Mouse (Mus musculus) frontal cortex, adult (tissue): ENCODE data around the gene Cul1.
"Not testable (repeated sequence)": the region's sequence is repeated elsewhere in the genome, so short reads cannot be mapped to it uniquely, and the experiment has no call there.

Source experiments
- ATAC-seq: cut with Nextera tagmentation; 2 replicates; pipeline ENCODE4 v1.9.2; 2017; ENCODE audit warnings: mild to moderate bottlenecking, moderate library complexity, mixed read lengths; ENCODE audit not compliant: low TSS enrichment

Gene Cul1

GRCm38 (mm10) chr6:47453098-47453497, at the start of gene Cul1:
Gene Cul1 (plus strand): TSS chr6:47453398.
- ATAC-seq = no peak

- ATAC-seq = peak; percentile 70
These were observed 48.5 kb upstream of the Cul1 start for GRCm38 (mm10) chr6:47404419-47405382.

- ATAC-seq = no peak
These were observed 40.2 kb upstream of the Cul1 start for GRCm38 (mm10) chr6:47412886-47413606.

- ATAC-seq = no peak
These were observed 39.5 kb upstream of the Cul1 start for GRCm38 (mm10) chr6:47413656-47414055.

DNA sequence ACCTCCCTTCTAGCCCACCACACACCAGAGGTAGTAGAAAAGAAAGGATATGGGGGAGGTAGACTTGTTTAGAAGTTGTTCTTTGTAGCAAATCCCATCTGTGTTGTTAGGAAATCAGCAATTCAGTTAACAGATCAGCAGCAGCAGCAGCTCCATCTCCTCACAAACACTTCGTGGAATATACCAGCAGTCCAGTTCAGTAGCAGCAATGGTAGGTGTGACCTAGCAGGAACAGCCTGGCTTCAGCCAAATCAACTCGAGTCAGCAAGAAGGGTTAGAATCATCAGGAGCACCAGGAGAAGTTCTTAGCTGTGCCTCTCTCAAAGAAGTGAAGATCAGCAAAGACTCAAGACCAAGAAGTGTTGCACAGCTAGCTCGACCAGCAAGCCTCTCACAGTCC, 34.5 kb upstream of the Cul1 start:
- no peak for ATAC-seq

GRCm38 (mm10) chr6:47420156-47420555, 33.0 kb upstream of the Cul1 start:
- no peak for ATAC-seq

GRCm38 (mm10) chr6:47421221-47421620, 32.0 kb upstream of the Cul1 start:
- no peak for ATAC-seq

DNA sequence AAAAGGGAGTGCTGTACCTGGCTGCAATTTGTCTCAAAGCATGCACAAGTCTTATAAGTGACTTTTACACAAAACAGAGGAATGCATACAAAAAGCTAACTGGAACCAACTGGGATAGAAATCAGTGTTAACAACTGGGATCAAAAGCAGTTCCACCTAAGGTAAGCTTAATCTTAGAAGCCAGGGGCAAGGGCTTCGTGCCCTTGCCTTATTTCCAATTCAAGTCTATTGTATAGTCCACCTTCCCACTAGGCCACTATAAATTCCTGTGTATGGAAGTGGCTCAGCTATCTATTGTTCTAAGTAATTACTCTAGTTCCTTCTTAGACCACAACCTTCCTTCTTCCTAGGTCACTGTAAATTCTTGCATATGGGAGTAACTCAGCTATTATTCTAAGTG, 27.1 kb upstream of the Cul1 start:
- ATAC-seq = no peak

DNA sequence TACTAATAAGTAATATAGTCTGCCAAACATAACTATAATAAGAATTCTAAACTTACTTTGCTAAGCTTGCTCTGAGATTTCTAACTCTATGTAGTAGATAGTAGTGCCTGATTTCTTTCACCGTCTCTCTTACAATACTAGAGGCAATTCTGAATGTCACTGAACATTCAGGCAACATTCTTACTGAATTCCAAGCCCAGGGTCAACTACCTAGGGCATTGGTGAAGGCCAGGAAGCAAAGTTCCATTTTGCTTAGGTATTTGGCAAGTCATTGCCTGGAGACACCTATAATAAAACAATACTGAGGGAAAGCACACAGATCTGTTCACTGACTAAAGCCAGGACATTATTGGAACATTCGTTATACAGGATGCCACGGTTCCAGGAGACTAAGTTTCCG, 26.6 kb upstream of the Cul1 start:
- not testable (repeated sequence) for ATAC-seq

DNA sequence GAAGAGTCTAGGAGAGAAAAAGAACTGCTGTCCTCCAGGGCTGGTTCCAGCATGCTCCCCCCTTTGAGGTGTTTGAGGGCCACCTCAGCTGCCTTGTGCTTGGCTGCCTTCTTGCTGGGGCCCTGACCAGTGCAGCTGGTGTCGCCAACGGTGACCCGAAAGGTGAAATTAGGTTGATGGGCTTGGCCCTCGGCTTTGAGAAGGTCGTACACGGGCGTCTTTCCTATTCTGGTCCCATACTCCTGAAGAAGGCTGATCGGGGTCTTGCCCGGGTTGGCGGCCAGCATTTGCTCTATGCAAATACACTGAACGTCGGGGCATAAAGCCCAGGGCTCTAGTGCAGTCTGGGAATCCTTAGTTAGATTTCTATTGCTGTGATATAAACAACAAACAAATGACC, 20.4 kb upstream of the Cul1 start:
- ATAC-seq = not testable (repeated sequence)

GRCm38 (mm10) chr6:47440080-47440479, 13.1 kb upstream of the Cul1 start:
- ATAC-seq = no peak

DNA sequence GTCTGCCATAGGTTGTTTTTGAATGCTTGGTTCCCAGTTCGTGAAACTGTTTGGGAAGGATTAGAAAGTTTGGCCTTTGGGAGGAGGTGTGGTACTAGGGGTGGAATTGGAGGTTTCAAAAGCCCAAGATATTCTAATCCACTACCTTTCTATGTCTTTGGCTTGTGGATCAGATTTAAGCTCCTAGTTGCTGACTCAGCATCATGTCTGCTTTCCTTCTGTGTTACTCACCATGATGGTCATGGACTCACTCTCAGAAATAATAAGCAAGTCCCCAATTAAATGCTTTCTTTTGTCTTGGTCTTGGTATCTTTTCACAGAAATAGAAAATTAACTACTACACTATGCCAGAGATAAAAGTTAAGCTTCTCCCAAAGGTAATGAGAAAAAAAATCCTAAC, 5.5 kb upstream of the Cul1 start:
- ATAC-seq = no peak

GRCm38 (mm10) chr6:47453522-47454130, 428 bp downstream of the Cul1 start:
- ATAC-seq = peak; percentile 31

- peak; percentile 80 for ATAC-seq
These were observed 955 bp downstream of the Cul1 start for GRCm38 (mm10) chr6:47454131-47454574.

- ATAC-seq = peak; percentile 64
These were observed 1.7 kb downstream of the Cul1 start for GRCm38 (mm10) chr6:47454575-47455571.

- no peak for ATAC-seq
These were observed 2.6 kb downstream of the Cul1 start for GRCm38 (mm10) chr6:47455843-47456242.

- ATAC-seq = no peak
These were observed 3.7 kb downstream of the Cul1 start for GRCm38 (mm10) chr6:47456853-47457252.

DNA sequence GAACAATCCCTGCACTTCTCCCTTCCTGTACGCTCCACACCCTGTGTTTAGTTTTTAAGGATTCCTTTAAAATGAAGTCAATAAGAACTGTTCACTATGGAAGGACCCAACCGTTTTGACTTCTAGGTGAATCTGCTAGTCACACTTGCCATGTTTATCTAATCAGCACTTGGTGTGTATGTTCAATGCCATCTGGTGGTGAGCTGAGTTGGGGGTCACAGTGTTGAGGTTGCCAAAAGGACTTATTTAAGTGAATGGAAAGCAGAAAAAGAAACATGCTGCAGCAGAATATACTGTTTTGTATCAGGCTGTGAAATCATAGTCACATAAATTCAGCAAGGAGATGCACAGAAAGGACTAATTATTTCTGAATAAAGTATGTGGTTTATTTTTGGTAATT, 12.2 kb downstream of the Cul1 start:
- 0 out of 2 replicates have a peak, but pooled peaks have one; percentile 13 for ATAC-seq

GRCm38 (mm10) chr6:47466488-47466887, 13.3 kb downstream of the Cul1 start:
- no peak for ATAC-seq

DNA sequence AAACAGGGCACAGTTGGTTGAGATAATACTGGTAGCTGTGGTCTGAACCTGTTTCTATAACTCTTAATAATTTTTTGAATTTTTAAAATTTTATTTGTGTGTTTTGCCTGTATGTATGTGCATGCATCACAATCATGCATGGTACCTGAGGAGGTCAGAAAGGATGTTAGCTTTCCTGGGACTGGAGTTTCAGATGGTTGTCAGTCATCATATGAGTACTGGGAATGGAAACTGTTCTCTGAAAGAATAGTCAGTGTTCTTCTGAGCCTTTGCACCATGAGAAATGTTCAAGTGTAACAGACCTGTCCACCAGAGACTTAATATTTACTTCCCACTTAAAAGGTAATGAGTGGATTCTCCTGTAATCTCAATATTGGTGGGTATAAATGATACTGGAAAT, 13.9 kb downstream of the Cul1 start:
- no peak for ATAC-seq

DNA sequence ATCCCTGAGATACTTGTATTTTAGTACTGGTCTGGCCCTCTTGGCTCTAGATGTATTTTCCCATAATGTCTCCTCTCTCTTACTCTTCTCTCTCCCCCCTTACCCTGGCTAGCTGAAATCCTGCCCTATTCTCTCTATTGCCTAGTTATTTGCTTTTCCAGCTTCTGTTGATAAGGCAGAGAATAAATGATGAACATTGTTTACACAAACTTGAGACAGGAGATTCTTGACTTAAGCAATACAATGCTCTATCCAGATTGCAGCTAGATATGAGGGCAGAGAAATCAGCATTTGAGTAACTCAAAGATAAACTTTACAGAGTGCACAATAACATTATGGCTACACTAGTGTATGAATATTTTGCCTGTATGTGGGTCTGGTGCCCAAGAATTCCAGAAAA, 16.6 kb downstream of the Cul1 start:
- no peak for ATAC-seq
